Comparison of ENCODE assay signal across 14 mouse cellular contexts in the genomic region with DNA sequence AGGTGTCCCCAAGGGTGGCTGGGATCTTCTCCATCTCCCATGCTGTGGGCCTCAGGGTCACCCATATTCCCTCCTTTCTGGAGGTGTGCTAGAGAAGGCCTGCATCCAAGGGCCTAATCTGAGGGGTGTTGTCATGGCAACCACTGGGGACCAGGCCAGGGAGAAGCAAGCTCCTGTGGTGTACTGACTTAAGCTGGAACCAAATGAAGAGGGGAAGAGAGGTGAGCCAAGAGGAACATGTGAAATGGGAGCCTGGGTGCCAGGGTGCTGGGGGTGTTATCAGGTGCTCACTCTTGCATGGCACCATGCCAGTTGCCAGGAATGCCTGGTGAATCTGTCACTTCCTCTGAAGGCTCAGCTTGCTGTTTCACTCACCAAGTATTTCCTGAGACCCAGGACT.
DNase-seq lines count a peak whose midpoint lies in the region; ATAC-seq lines count a peak whose summit lies in the region.
"Had no signal": no experiment of that assay in that cellular context is flagged by ENCODE, and none has a peak within 500 bp of the region (broad histone marks: within the 10 kb centered on the region; RNA-seq: fewer than 3 reads in every experiment).

No protein-coding gene starts in this region.

- no peaks in the 10 kb centered on the region; the same call in 1 of the 2 replicates for H3K4me1 ChIP-seq in forebrain, embryonic 14.5 days (ENCODE audit: control insufficient read depth, insufficient read depth, low read length)
- H3K4me1 ChIP-seq in forebrain, embryonic 10.5 days, result peaks cover 5% of the 10 kb centered on the region; the same call in 1 of the 2 replicates
- H3K4me1 ChIP-seq in kidney, embryonic 15.5 days, result peaks cover 21% of the 10 kb centered on the region
- H3K4me1 ChIP-seq: liver, embryonic 13.5 days had no signal

- H3K27ac ChIP-seq in forebrain, embryonic 14.5 days (ENCODE audit: low read depth, low read length), result no peak overlapping the region
- H3K27ac ChIP-seq in forebrain, embryonic 10.5 days, result no peak overlapping the region
- no peak overlapping the region for H3K27ac ChIP-seq in kidney, embryonic 15.5 days
- H3K27ac ChIP-seq: hindbrain, embryonic 14.5 days; liver, embryonic 13.5 days; midbrain, embryonic 10.5 days; neural tube, embryonic 15.5 days had no signal

- H3K4me3 ChIP-seq in forebrain, embryonic 14.5 days (ENCODE audit: low read depth, low read length), result no peak overlapping the region
- H3K4me3 ChIP-seq in forebrain, embryonic 10.5 days, result no peak overlapping the region
- no peak overlapping the region for H3K4me3 ChIP-seq in kidney, embryonic 15.5 days (replicated peaks)
- H3K4me3 ChIP-seq: liver, embryonic 13.5 days; midbrain, embryonic 10.5 days; neural tube, embryonic 15.5 days had no signal

- no peak overlapping the region for H3K9ac ChIP-seq in forebrain, embryonic 14.5 days (ENCODE audit: low read length)
- H3K9ac ChIP-seq in kidney, embryonic 15.5 days, result no peak overlapping the region
- H3K9ac ChIP-seq: forebrain, postnatal 0 days; hindbrain, embryonic 14.5 days; liver, embryonic 13.5 days; neural tube, embryonic 15.5 days had no signal

- no peaks in the 10 kb centered on the region for H3K9me3 ChIP-seq in forebrain, embryonic 14.5 days (replicated peaks; ENCODE audit: control insufficient read depth, low read length)
- no peaks in the 10 kb centered on the region for H3K9me3 ChIP-seq in forebrain, embryonic 10.5 days
- H3K9me3 ChIP-seq in kidney, embryonic 15.5 days (replicated peaks), result no peaks in the 10 kb centered on the region
- H3K9me3 ChIP-seq: liver, embryonic 13.5 days; midbrain, embryonic 10.5 days; neural tube, embryonic 15.5 days had no signal

- no peak for ATAC-seq in forebrain, embryonic 14.5 days
- no peak for ATAC-seq in kidney, embryonic 15.5 days (replicated peaks; ENCODE audit: low FRiP score)
- ATAC-seq: forebrain, postnatal 0 days had no signal

- H3K4me2 ChIP-seq in forebrain, embryonic 14.5 days (ENCODE audit: low read length), result no peak overlapping the region
- no peak overlapping the region for H3K4me2 ChIP-seq in kidney, embryonic 15.5 days
- H3K4me2 ChIP-seq: hindbrain, embryonic 14.5 days; liver, embryonic 13.5 days; neural tube, embryonic 15.5 days had no signal

- no peaks in the 10 kb centered on the region for H3K36me3 ChIP-seq in forebrain, embryonic 14.5 days (ENCODE audit: control insufficient read depth, insufficient read depth, low read length)
- no peaks in the 10 kb centered on the region for H3K36me3 ChIP-seq in forebrain, embryonic 10.5 days (replicated peaks)
- no peaks in the 10 kb centered on the region for H3K36me3 ChIP-seq in kidney, embryonic 15.5 days
- H3K36me3 ChIP-seq: liver, embryonic 13.5 days; midbrain, embryonic 10.5 days; neural tube, embryonic 15.5 days had no signal

- no peaks in the 10 kb centered on the region for H3K27me3 ChIP-seq in forebrain, embryonic 14.5 days (replicated peaks; ENCODE audit: control insufficient read depth, insufficient read depth, low read length)
- H3K27me3 ChIP-seq in forebrain, embryonic 10.5 days (ENCODE audit: poor library complexity, severe bottlenecking), result no peaks in the 10 kb centered on the region
- H3K27me3 ChIP-seq in kidney, embryonic 15.5 days, result no peaks in the 10 kb centered on the region
- H3K27me3 ChIP-seq: liver, embryonic 13.5 days; neural tube, embryonic 15.5 days had no signal

- peak; percentile 8 for DNase-seq in forebrain, embryonic 14.5 days (ENCODE audit: low spot score)
- DNase-seq in forebrain, embryonic 10.5 days (ENCODE audit: extremely low spot score, low spot score), result no peak
- peak; percentile 33 to 51 for DNase-seq in kidney, postnatal 25 days
- DNase-seq in cerebellum, adult 8-10 months, result peak; percentile 90
- peak; percentile 23 to 26 for DNase-seq in left cerebral cortex, postnatal 14 days (ENCODE audit: low spot score in 2 of 2)
- DNase-seq in urinary bladder, postnatal 36 days (ENCODE audit: low spot score in 2 of 2), result no peak
- DNase-seq in neural tube, embryonic 10.5 days (ENCODE audit: extremely low spot score, low spot score), result no peak
- DNase-seq: forebrain, postnatal 0 days; layer of hippocampus, adult 9-11 months; liver, embryonic 13.5 days had no signal

- intact Hi-C loops in left cerebral cortex, postnatal 14 days (cut with DNase I), result no loop called here

Comparison
In these comparisons a context has a peak if more than half of its experiments do, and no peak if none do; other contexts are left out.
1. DNase-seq: peak in forebrain, embryonic 14.5 days (single experiment), kidney, postnatal 25 days (2 of 2), cerebellum, adult 8-10 months (single experiment) and left cerebral cortex, postnatal 14 days (2 of 2); none in forebrain, embryonic 10.5 days (single experiment), urinary bladder, postnatal 36 days (0 of 2) and neural tube, embryonic 10.5 days (single experiment).